Mouse (Mus musculus) stomach, embryonic 15.5 days (tissue): ENCODE data around the gene Rab38. TPM values are rescaled to one million over a fixed set of nuclear protein-coding genes. Genes with fewer than 3 reads are reported as not detected.

Source experiments
- ATAC-seq: fragments of 200-750 bp; cut with Nextera tagmentation; 2 replicates; pipeline ENCODE4 v1.8.0; 2017; ENCODE audit warnings: low read depth, moderate number of reproducible peaks, moderate TSS enrichment; ENCODE audit not compliant: insufficient read depth, low FRiP score
- H3K27ac ChIP-seq: fragments of 300-500 bp; sonication (generic); 2 replicates; pipeline ENCODE4 v1.5.1; 2015; ENCODE audit warnings: mild to moderate bottlenecking, inconsistent platforms
- H3K27me3 ChIP-seq: fragments of 300-500 bp; sonication (generic); replicated peaks from 2 replicates; pipeline ENCODE4 v1.6.1; 2015; ENCODE audit warnings: inconsistent platforms
- H3K36me3 ChIP-seq: fragments of 300-500 bp; sonication (generic); 2 replicates; pipeline ENCODE4 v1.6.1; 2015; ENCODE audit warnings: inconsistent platforms
- H3K4me1 ChIP-seq: fragments of 300-500 bp; sonication (generic); 2 replicates; pipeline ENCODE4 v1.6.1; 2015; ENCODE audit warnings: inconsistent platforms
- H3K4me2 ChIP-seq: fragments of 300-500 bp; sonication (generic); 2 replicates; pipeline ENCODE4 v1.6.1; 2015; ENCODE audit warnings: mild to moderate bottlenecking, inconsistent platforms
- H3K4me3 ChIP-seq: fragments of 300-500 bp; sonication (generic); replicated peaks from 2 replicates; pipeline ENCODE4 v1.5.1; 2015; ENCODE audit warnings: inconsistent platforms
- H3K9ac ChIP-seq: fragments of 300-500 bp; sonication (generic); 2 replicates; pipeline ENCODE4 v1.6.1; 2015; ENCODE audit warnings: inconsistent platforms
- H3K9me3 ChIP-seq: fragments of 300-500 bp; sonication (generic); 2 replicates; pipeline ENCODE4 v1.6.1; 2016; ENCODE audit warnings: inconsistent platforms
- WGBS: fragments of 180-500 bp; shearing (Covaris S2); methylation state at CpG from one replicate; pipeline ENCODE4 v1.1.7; 2015; 5-methylcytosine and 5-hydroxymethylcytosine counted together
- polyA plus RNA-seq: library from polyadenylated mRNA; unstranded; fragments of >200 nt; fragmentation: Nextera tagmentation; extraction: Ambion mirVana; gene quantifications from 2 replicates; pipeline ENCODE4 v1.2.1, GENCODE M21; 2015

Gene Rab38
- polyA plus RNA-seq, 1 experiment from 2014 or later = 16.9 TPM

DNA sequence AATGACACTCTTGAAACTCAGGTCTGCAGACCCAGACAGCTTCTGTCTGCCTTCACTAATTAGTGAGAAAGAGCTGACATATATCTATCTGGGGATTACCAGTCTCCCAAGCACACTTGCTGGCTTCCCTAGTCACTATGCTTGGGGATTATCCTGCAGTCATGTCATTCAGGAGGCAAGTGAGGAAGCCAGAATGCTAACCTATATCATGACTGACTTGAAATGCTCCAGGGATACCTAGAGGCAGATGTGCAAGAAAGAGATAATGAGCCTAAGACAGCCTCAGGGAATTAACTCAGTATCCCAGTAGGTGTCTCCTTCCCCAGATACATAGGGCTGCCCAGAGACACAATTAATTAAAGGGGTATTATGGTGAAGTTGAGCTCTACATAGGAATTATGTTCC lies 106.1 kb downstream of the Rab38 start:
- Histone ChIP-seq H3K4me1 (no peaks in the 10 kb centered on the region), H3K9me3 (no peaks in the 10 kb centered on the region), H3K27ac (no peak overlapping the region), H3K27me3 (no peaks in the 10 kb centered on the region), H3K4me2 (no peak overlapping the region), H3K9ac (no peak overlapping the region), H3K4me3 (no peak overlapping the region), H3K36me3 (no peaks in the 10 kb centered on the region)
- ATAC-seq = no peak

DNA sequence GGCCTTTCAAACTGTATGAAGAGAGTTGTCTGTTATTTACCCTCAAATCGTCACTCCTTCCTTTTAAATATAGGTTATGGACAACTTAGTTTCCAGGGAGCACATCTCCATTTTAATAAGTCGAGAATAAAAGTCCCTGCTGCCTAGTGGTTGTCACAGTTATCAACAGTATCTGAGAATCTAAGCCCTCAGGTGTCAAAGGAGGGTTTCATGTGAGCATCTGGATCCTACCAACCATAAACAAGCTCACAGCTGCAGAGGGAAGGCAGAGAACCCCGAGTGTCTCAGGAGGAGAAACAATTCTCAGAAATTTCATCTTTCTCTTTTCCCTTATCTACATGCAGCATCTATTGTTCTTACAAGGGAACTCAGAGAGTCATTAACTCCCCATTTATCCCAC lies 106.7 kb downstream of the Rab38 start:
- Histone ChIP-seq H3K4me1 (no peaks in the 10 kb centered on the region), H3K36me3 (no peaks in the 10 kb centered on the region), H3K27ac (no peak overlapping the region), H3K27me3 (no peaks in the 10 kb centered on the region), H3K4me2 (no peak overlapping the region), H3K9ac (no peak overlapping the region), H3K4me3 (no peak overlapping the region), H3K9me3 (no peaks in the 10 kb centered on the region)
- WGBS = 60% methylated on average over 3 of the region's 3 CpGs
- ATAC-seq = no peak

Other genes starting within 250 kb of the Rab38 start
- 110 and 114 TPM in 2 replicates for gene Ctsc, start 152.2 kb upstream of the Rab38 start, polyA plus RNA-seq